32 mouse cellular contexts compared by ENCODE assay signal in genomic region chr5:111150581-111150980, GRCm38 (mm10).
DNase-seq lines count a peak whose midpoint lies in the region; ATAC-seq lines count a peak whose summit lies in the region.
"Had no signal": no experiment of that assay in that cellular context is flagged by ENCODE, and none has a peak within 500 bp of the region (broad histone marks: within the 10 kb centered on the region; RNA-seq: fewer than 3 reads in every experiment).

No protein-coding gene starts in this region.

- 86% methylated on average over 14 of the region's 14 CpGs for WGBS in kidney, embryonic 16.5 days

- no peak overlapping the region for H3K4me2 ChIP-seq in kidney, embryonic 16.5 days (replicated peaks; ENCODE audit: low read depth, low read length)
- H3K4me2 ChIP-seq: embryonic facial prominence, embryonic 15.5 days; forebrain, embryonic 12.5 days; heart, embryonic 15.5 days; liver, embryonic 12.5 days; neural tube, embryonic 13.5 days had no signal

- peak overlapping the region; percentile 83; the same call in 1 of the 2 replicates for H3K27ac ChIP-seq in kidney, embryonic 16.5 days (ENCODE audit: low read length)
- H3K27ac ChIP-seq: embryonic facial prominence, embryonic 15.5 days; forebrain, embryonic 12.5 days; gastrocnemius, adult 2 months; heart, embryonic 15.5 days; layer of hippocampus, adult 2 months; liver, embryonic 12.5 days; macrophage; neural tube, embryonic 13.5 days had no signal

- H3K27me3 ChIP-seq in kidney, embryonic 16.5 days (ENCODE audit: insufficient read depth, low read length), result no peaks in the 10 kb centered on the region
- H3K27me3 ChIP-seq: embryonic facial prominence, embryonic 15.5 days; forebrain, embryonic 12.5 days; heart, embryonic 15.5 days; liver, embryonic 12.5 days; neural tube, embryonic 13.5 days had no signal

- no peak overlapping the region for H3K4me3 ChIP-seq in kidney, embryonic 16.5 days (ENCODE audit: low read length)
- H3K4me3 ChIP-seq: embryonic facial prominence, embryonic 15.5 days; forebrain, embryonic 12.5 days; gastrocnemius, adult 2 months; heart, embryonic 10.5 days; heart, embryonic 15.5 days; layer of hippocampus, adult 2 months; liver, embryonic 12.5 days; myocyte; neural tube, embryonic 13.5 days had no signal

- H3K9me3 ChIP-seq in kidney, embryonic 16.5 days (ENCODE audit: low read length), result no peaks in the 10 kb centered on the region
- H3K9me3 ChIP-seq: embryonic facial prominence, embryonic 15.5 days; forebrain, embryonic 12.5 days; G1E; heart, embryonic 10.5 days; heart, embryonic 15.5 days; liver, embryonic 12.5 days; neural tube, embryonic 13.5 days had no signal

- DNase-seq in kidney, adult 11 months, result no peak
- peak; percentile 34 to 55 for DNase-seq in right cerebral cortex, adult 2 months (ENCODE audit: low spot score in 2 of 2)
- DNase-seq in right cerebral cortex, postnatal 10 days (ENCODE audit: low spot score in 2 of 2), result no peak
- DNase-seq in brain, adult 2 months (ENCODE audit: low read depth, low spot score), result peak; percentile 70
- no peak for DNase-seq in lung, postnatal 14 days
- DNase-seq in lung, postnatal 4 days, result no peak
- DNase-seq: adrenal gland, postnatal 36 days; cerebellum, adult 2 months; cerebellum, postnatal 14 days; forebrain, postnatal 0 days; gastrocnemius, adult 2 months; kidney, postnatal 36 days; left cerebral cortex, postnatal 4 days; liver, postnatal 0 days; midbrain, embryonic 14.5 days; right cerebral cortex, postnatal 25 days; spleen, adult 18-20 months; thymus, adult 18-20 months; thymus, postnatal 25 days had no signal

- no peak overlapping the region for H3K9ac ChIP-seq in kidney, embryonic 16.5 days (replicated peaks; ENCODE audit: low read length)
- H3K9ac ChIP-seq: embryonic facial prominence, embryonic 15.5 days; forebrain, embryonic 12.5 days; forebrain, postnatal 0 days; heart, embryonic 15.5 days; liver, embryonic 12.5 days; liver, postnatal 0 days; neural tube, embryonic 13.5 days had no signal

- peaks cover 42% of the 10 kb centered on the region for H3K4me1 ChIP-seq in kidney, embryonic 16.5 days (ENCODE audit: insufficient read depth, low read length)
- H3K4me1 ChIP-seq: liver, embryonic 12.5 days had no signal

- ATAC-seq in kidney, embryonic 16.5 days (ENCODE audit: low FRiP score, low TSS enrichment), result no peak
- ATAC-seq: forebrain, postnatal 0 days; hindbrain, embryonic 16.5 days; intestine, embryonic 16.5 days; liver, embryonic 12.5 days; liver, postnatal 0 days had no signal

- H3K36me3 ChIP-seq in kidney, embryonic 16.5 days (ENCODE audit: insufficient read depth, low read length), result no peaks in the 10 kb centered on the region
- H3K36me3 ChIP-seq: embryonic facial prominence, embryonic 15.5 days; forebrain, embryonic 12.5 days; G1E; heart, embryonic 10.5 days; heart, embryonic 15.5 days; liver, embryonic 12.5 days; neural tube, embryonic 13.5 days had no signal

Comparison
In these comparisons a context has a peak if more than half of its experiments do, and no peak if none do; other contexts are left out.
1. DNase-seq: peak in right cerebral cortex, adult 2 months (2 of 2) and brain, adult 2 months (single experiment); none in kidney, adult 11 months (single experiment), right cerebral cortex, postnatal 10 days (0 of 2), lung, postnatal 14 days (single experiment) and lung, postnatal 4 days (0 of 2).